8 mouse cellular contexts compared by ENCODE assay signal in genomic region chr1:64853738-64854730, GRCm38 (mm10).
A peak's percentile ranks its signal among the peaks of the same experiment; 100 is the strongest.
DNase-seq lines count a peak whose midpoint lies in the region; ATAC-seq and TF ChIP-seq lines count a peak whose summit lies in the region.

No protein-coding gene starts in this region.

- 75% methylated on average over 5 of the region's 5 CpGs for WGBS in kidney, adult 2 months
- 32% methylated on average over 5 of the region's 5 CpGs for WGBS in hindbrain, embryonic 12.5 days
- 24% methylated on average over 5 of the region's 5 CpGs for WGBS in midbrain, embryonic 16.5 days
- 63% methylated on average over 5 of the region's 5 CpGs for WGBS in intestine, postnatal 0 days

- H3K27ac ChIP-seq in kidney, adult 2 months (ENCODE audit: insufficient read depth, low read depth, low read length): no peak overlapping the region
- no peak overlapping the region for H3K27ac ChIP-seq in hindbrain, embryonic 12.5 days
- H3K27ac ChIP-seq in midbrain, embryonic 16.5 days (ENCODE audit: low read length): no peak overlapping the region
- H3K27ac ChIP-seq in intestine, postnatal 0 days (ENCODE audit: low read depth, low read length): no peak overlapping the region

- H3K27me3 ChIP-seq in kidney, adult 2 months (replicated peaks; ENCODE audit: control insufficient read depth, insufficient read depth, low read length): no peaks in the 10 kb centered on the region
- H3K27me3 ChIP-seq in hindbrain, embryonic 12.5 days: no peaks in the 10 kb centered on the region
- H3K27me3 ChIP-seq in midbrain, embryonic 16.5 days (ENCODE audit: control insufficient read depth, insufficient read depth, low read depth, low read length): no peaks in the 10 kb centered on the region
- H3K27me3 ChIP-seq in intestine, postnatal 0 days (replicated peaks; ENCODE audit: control insufficient read depth, insufficient read depth, low read length): no peaks in the 10 kb centered on the region

- peak; percentile 18 for DNase-seq in kidney, adult 2 months
- no peak for DNase-seq in kidney, postnatal 25 days
- DNase-seq in brain, embryonic 14.5 days (ENCODE audit: low read depth): peak; percentile 94
- no peak for DNase-seq in spleen, adult 12 weeks (ENCODE audit: low spot score)
- no peak for DNase-seq in heart, postnatal 4 days

- no peak overlapping the region for H3K4me2 ChIP-seq in hindbrain, embryonic 12.5 days (replicated peaks)
- no peak overlapping the region for H3K4me2 ChIP-seq in midbrain, embryonic 16.5 days (ENCODE audit: low read length)
- no peak overlapping the region for H3K4me2 ChIP-seq in intestine, postnatal 0 days (replicated peaks; ENCODE audit: low read depth)

- H3K4me3 ChIP-seq in kidney, adult 2 months (ENCODE audit: insufficient read depth, low read depth, low read length): no peak overlapping the region
- no peak overlapping the region for H3K4me3 ChIP-seq in hindbrain, embryonic 12.5 days
- no peak overlapping the region for H3K4me3 ChIP-seq in midbrain, embryonic 16.5 days (ENCODE audit: low read depth, low read length)
- H3K4me3 ChIP-seq in intestine, postnatal 0 days (ENCODE audit: low read depth, low read length): no peak overlapping the region

- H3K9me3 ChIP-seq in hindbrain, embryonic 12.5 days (replicated peaks): no peaks in the 10 kb centered on the region
- H3K9me3 ChIP-seq in midbrain, embryonic 16.5 days (replicated peaks; ENCODE audit: control insufficient read depth, low read length, poor library complexity, severe bottlenecking): no peaks in the 10 kb centered on the region
- no peaks in the 10 kb centered on the region for H3K9me3 ChIP-seq in intestine, postnatal 0 days (ENCODE audit: control insufficient read depth)

- no peak for TF ChIP-seq CTCF in kidney, adult 2 months (conservative IDR thresholded peaks at IDR 0.05; ENCODE audit: insufficient read depth, insufficient read length, low read depth, low read length)
- TF ChIP-seq CTCF in brain, embryonic 14.5 days (IDR thresholded peaks at IDR 0.05; ENCODE audit: borderline replicate concordance, extremely low read depth, insufficient read depth, insufficient read length): no peak
- TF ChIP-seq CTCF in intestine, postnatal 0 days (IDR thresholded peaks at IDR 0.05; ENCODE audit: low read depth): no peak

- no peak overlapping the region for H3K9ac ChIP-seq in hindbrain, embryonic 12.5 days
- no peak overlapping the region for H3K9ac ChIP-seq in midbrain, embryonic 16.5 days (ENCODE audit: low read depth, low read length)
- no peak overlapping the region for H3K9ac ChIP-seq in intestine, postnatal 0 days (ENCODE audit: low read depth, low read length)

- TF ChIP-seq POLR2A in kidney, adult 2 months (IDR thresholded peaks at IDR 0.05; ENCODE audit: low read depth, low read length): no peak
- TF ChIP-seq POLR2A in brain, embryonic 14.5 days (IDR thresholded peaks at IDR 0.05; ENCODE audit: borderline replicate concordance, extremely low read depth, insufficient read depth, insufficient read length, poor library complexity, severe bottlenecking): no peak

- peaks cover 4% of the 10 kb centered on the region; the same call in 1 of the 2 replicates for H3K4me1 ChIP-seq in kidney, adult 2 months (ENCODE audit: control insufficient read depth, insufficient read depth, low read length)
- H3K4me1 ChIP-seq in hindbrain, embryonic 12.5 days: peaks cover 37% of the 10 kb centered on the region
- H3K4me1 ChIP-seq in midbrain, embryonic 16.5 days (ENCODE audit: control insufficient read depth, insufficient read depth, low read length): peaks cover 3% of the 10 kb centered on the region; the same call in 1 of the 2 replicates
- 0 out of 2 replicates have a peak, but pooled peaks cover 4% of the 10 kb centered on the region for H3K4me1 ChIP-seq in intestine, postnatal 0 days (replicated peaks; ENCODE audit: control insufficient read depth, insufficient read depth, low read length)

- ATAC-seq in hindbrain, embryonic 12.5 days (ENCODE audit: low FRiP score): peak; percentile 85
- peak; percentile 72 for ATAC-seq in midbrain, embryonic 16.5 days
- no peak for ATAC-seq in intestine, postnatal 0 days

- H3K36me3 ChIP-seq in kidney, adult 2 months (ENCODE audit: control insufficient read depth, insufficient read depth, low read length): no peaks in the 10 kb centered on the region
- no peaks in the 10 kb centered on the region for H3K36me3 ChIP-seq in hindbrain, embryonic 12.5 days
- no peaks in the 10 kb centered on the region for H3K36me3 ChIP-seq in midbrain, embryonic 16.5 days (ENCODE audit: control insufficient read depth, insufficient read depth, low read length)
- H3K36me3 ChIP-seq in intestine, postnatal 0 days (ENCODE audit: control insufficient read depth, insufficient read depth): no peaks in the 10 kb centered on the region

Comparison
In these comparisons a context has a peak if more than half of its experiments do, and no peak if none do; other contexts are left out.
1. DNase-seq: peak in kidney, adult 2 months (single experiment) and brain, embryonic 14.5 days (single experiment); none in kidney, postnatal 25 days (0 of 2), spleen, adult 12 weeks (single experiment) and heart, postnatal 4 days (single experiment).